Mouse (Mus musculus): ENCODE results near the gene Aox1.
"Not testable (repeated sequence)": the region's sequence is repeated elsewhere in the genome, so short reads cannot be mapped to it uniquely, and the experiment has no call there.

The Aox1 gene

GRCm38 (mm10) chr1:58029636-58030117 lies at the start of gene Aox1:
Gene Aox1 (plus strand): TSS chr1:58029931.
- DNase-seq (ENCODE audit: low spot score in 2 of 2) = no peak

GRCm38 (mm10) chr1:57989052-57989600 lies 40.6 kb upstream of the Aox1 start:
- no peak for DNase-seq (ENCODE audit: low spot score in 2 of 2)

- DNase-seq (ENCODE audit: low spot score in 2 of 2) = no peak
These were observed 38.5 kb upstream of the Aox1 start for GRCm38 (mm10) chr1:57991277-57991676.

GRCm38 (mm10) chr1:57995432-57996132 lies 34.1 kb upstream of the Aox1 start, which contains the start of gene Sgo2a:
Gene Sgo2a (plus strand): TSS chr1:57995971.
- peak; percentile 80 to 92 for DNase-seq (ENCODE audit: low spot score in 2 of 2)

GRCm38 (mm10) chr1:57996133-57996615 lies 33.6 kb upstream of the Aox1 start:
- peak in 1 of 2 experiments; percentile 1 for DNase-seq (ENCODE audit: low spot score in 2 of 2)

GRCm38 (mm10) chr1:57998146-57998545 lies 31.6 kb upstream of the Aox1 start:
- no peak for DNase-seq (ENCODE audit: low spot score in 2 of 2)

- DNase-seq (ENCODE audit: low spot score in 2 of 2) = not testable (repeated sequence)
These were observed 23.3 kb upstream of the Aox1 start for GRCm38 (mm10) chr1:58006388-58006787.

GRCm38 (mm10) chr1:58018856-58019255 lies 10.9 kb upstream of the Aox1 start, which contains the start of gene Kctd18:
Gene Kctd18 (minus strand): TSS chr1:58018956.
- no peak for DNase-seq (ENCODE audit: low spot score in 2 of 2)

GRCm38 (mm10) chr1:58027707-58028106 lies 2.0 kb upstream of the Aox1 start:
- no peak for DNase-seq (ENCODE audit: low spot score in 2 of 2)

- no peak for DNase-seq (ENCODE audit: low spot score in 2 of 2)
These were observed 583 bp downstream of the Aox1 start for GRCm38 (mm10) chr1:58030156-58030871.

GRCm38 (mm10) chr1:58031160-58031769 lies 1.5 kb downstream of the Aox1 start:
- peak; percentile 18 to 32 for DNase-seq (ENCODE audit: low spot score in 2 of 2)

- DNase-seq (ENCODE audit: low spot score in 2 of 2) = not testable (repeated sequence)
These were observed 7.6 kb downstream of the Aox1 start for GRCm38 (mm10) chr1:58037306-58037705.

- DNase-seq (ENCODE audit: low spot score in 2 of 2) = no peak
These were observed 15.3 kb downstream of the Aox1 start for GRCm38 (mm10) chr1:58045076-58045475.

- DNase-seq (ENCODE audit: low spot score in 2 of 2) = no peak
These were observed 15.8 kb downstream of the Aox1 start for GRCm38 (mm10) chr1:58045546-58045945.

- no peak for DNase-seq (ENCODE audit: low spot score in 2 of 2)
These were observed 17.1 kb downstream of the Aox1 start for GRCm38 (mm10) chr1:58046721-58047290.

- no peak for DNase-seq (ENCODE audit: low spot score in 2 of 2)
These were observed 19.4 kb downstream of the Aox1 start for GRCm38 (mm10) chr1:58049126-58049525.

GRCm38 (mm10) chr1:58055598-58055997 lies 25.9 kb downstream of the Aox1 start:
- DNase-seq (ENCODE audit: low spot score in 2 of 2) = no peak

GRCm38 (mm10) chr1:58056074-58056807 lies 26.5 kb downstream of the Aox1 start:
- no peak for DNase-seq (ENCODE audit: low spot score in 2 of 2)

GRCm38 (mm10) chr1:58056939-58057338 lies 27.2 kb downstream of the Aox1 start:
- no peak for DNase-seq (ENCODE audit: low spot score in 2 of 2)

- DNase-seq (ENCODE audit: low spot score in 2 of 2) = no peak
These were observed 29.1 kb downstream of the Aox1 start for GRCm38 (mm10) chr1:58058846-58059245.

- DNase-seq (ENCODE audit: low spot score in 2 of 2) = no peak
These were observed 32.4 kb downstream of the Aox1 start for GRCm38 (mm10) chr1:58062131-58062530.

All from spleen, postnatal 14 days (tissue).